Mouse (Mus musculus) cerebellum, adult 9-10 months (tissue): Measurements from ENCODE around the gene Crybg1.

ENCODE experiments used
- DNase-seq: peaks from one replicate; pipeline ENCODE4 v3.0.0; 2022

Crybg1 gene

DNA sequence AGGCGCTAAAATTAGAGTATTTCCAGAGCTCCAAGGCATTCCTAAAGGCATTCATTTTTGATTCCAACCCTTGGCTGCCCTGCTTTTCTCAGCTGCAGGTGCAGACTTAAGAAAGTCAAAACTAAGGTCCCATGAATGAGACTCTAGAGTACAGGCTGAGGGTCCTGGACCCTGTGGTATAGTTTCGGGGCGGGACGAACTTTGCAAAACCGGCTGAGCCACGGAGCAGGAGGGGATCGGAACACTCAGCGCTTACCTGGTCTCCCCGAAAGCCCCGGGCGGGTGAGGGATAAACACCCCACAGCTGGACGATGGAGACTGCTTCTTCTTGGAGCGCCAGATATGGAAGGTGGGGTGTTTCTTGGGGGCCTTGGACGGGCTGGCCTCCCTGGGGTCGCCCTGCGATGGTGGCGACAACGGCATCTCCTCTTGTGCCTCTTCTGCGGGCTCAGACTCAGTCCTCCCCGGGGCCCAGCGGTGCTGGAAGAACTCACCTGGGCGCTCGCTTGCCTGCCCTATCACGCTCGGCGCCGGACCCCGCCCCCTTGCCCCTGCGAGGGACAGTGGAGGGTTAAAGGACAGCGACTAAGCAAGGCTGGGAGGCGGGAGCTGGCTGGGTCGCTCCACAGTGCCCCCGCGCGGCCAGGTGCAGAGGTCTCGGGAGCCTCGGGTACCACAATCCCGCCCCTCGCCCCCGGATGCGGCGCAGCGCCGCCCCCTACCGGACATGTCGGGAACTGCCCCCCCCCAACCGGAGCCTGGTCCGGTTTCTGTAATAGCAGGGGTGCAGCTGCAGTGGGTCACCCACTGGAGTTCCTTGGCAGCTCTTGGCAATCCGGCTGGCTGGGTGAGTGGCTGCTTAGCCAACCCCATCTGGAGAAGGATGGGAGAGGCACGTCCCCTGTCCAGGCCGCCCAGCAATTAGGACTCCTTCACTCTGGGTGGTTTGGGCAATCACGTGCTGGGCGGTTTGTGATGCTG, at the start of gene Crybg1:
Gene Crybg1, minus strand, starts transcription at position 517 of the 981 bp plus-strand sequence.
- no peak for DNase-seq

DNA sequence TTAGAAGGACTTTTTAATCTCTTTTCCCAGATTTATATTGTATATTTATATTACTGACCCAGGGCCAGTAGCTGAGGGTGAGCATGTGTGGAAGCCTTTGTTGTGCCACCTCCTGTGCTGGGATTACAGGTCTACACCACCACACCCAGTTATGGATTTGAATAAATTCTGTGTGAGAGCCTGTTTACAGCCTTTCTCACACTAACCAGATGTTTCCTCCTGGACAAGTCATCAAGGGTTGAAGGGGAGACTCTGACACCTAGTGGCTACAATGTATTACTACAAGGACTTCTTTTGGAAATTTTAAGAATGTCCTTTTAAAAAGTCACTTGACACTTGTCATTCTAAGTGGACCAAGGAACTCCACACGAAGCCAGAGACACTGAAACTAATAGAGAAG, 28.7 kb upstream of the Crybg1 start:
- DNase-seq, result no peak

DNA sequence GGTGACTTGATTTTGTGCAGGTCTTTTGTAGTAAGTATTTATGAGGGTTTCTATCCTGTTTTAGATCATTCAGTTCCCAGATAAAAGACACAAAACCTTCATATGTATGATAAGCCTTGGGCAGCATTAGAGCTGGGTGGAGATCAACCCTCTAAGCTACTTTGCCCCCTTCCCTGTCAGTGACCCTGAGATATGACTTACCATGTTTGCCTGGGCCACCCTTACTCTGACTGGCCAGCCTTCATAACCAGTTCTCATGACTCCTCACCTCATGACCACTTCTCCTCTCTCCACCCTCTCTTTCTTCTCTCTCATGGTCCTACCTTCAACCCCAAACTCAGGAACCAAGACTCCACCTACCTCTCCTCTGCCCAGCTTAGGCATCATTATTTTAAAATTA, 27.9 kb upstream of the Crybg1 start:
- DNase-seq, result no peak

GRCm38 (mm10) chr10:44176120-44176519, 27.5 kb upstream of the Crybg1 start:
- no peak for DNase-seq

DNA sequence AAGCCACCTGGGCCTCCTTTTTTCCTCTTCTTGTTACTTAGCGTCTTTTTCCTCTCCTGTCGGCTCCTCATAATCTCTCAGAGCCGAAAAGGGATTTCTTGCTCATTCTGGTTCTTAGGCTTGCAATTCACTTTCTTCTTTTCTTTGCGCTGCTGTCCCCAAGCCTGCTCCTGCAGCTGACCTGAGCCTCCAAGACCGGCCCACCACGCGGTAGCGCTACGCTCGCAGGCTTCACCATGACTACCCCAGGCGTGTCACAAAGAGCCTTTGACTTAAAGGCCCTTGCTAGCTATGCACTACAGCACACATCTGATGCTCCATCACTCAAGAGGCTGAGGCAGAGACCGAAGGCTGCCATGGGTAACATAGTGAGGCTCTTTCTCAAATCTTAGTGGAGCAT, 21.5 kb upstream of the Crybg1 start:
- DNase-seq, result no peak

DNA sequence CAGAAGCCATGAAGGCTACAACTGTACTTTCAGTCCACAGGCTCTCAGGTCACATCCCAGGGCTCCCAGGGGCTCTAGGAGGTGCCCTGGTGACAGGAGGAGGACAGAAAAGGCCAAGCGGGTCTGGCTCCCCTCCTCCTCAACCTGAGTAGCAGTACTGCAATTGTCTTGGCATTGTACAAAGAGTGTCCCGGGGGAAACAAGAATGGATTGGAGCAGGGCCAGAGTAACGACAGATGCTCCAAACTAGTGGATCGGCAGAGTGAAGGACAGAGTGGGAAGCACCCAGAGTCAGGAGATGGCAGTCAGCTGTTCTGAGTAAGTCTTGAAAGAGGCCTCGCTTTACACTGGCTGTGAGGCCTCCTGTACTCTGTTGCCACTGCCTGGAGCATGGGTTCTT, 18.4 kb upstream of the Crybg1 start:
- no peak for DNase-seq

DNA sequence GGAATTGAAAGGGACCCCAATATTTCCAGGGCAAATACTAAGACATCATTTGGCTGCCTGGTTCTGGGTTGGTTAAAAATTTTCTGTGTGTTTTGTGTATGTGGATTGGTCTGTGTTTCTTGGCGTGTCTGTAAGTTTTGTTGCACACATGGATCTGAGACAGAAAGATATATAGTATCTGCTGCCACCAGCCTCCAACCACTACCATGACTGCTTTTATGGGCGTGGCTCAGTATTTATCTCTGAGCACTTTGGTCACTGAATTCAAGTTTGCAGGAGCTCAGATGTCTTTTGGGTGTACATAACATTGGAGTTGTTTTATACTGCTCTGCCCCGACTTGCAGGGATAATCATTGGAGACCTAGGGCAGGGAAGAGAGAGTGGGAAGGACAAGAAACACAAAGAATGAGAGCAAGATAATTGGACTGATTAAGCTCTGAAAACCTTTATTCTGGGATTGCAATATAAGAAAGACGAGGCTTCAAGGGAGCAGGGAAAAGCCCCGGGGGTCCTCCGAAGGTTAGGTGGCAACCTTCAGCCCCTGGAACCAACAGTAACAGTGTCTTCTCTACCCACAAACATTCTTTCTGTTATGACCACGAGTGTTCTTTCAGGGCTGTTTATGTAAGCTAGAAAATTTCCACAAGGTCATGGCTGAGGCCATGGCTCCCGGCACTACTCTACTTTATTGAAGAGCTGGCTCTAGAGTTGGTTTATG, 15.8 kb upstream of the Crybg1 start:
- DNase-seq, result no peak

- DNase-seq, result no peak
Observed at GRCm38 (mm10) chr10:44163028-44163427, 14.4 kb upstream of the Crybg1 start.

DNA sequence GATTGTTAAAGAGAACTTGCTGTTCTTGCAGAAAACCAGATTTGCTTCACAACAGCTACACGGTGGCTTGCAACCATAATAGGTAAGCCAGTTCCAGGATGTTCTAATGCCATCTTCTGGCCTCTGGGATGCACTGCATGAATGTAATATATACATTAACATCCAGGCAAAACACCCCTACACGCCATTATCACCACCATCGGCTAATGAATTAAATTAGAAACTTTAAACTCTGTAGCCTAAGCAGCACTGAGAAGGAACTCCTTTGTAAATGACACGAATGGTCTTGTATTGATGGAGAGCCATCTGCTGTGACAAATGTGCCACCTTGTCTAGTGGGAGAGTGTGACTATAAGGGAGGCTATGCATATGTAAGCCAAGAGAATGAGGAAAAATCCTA, 11.5 kb upstream of the Crybg1 start:
- DNase-seq, result no peak

GRCm38 (mm10) chr10:44157489-44157888, 8.8 kb upstream of the Crybg1 start:
- DNase-seq, result no peak

DNA sequence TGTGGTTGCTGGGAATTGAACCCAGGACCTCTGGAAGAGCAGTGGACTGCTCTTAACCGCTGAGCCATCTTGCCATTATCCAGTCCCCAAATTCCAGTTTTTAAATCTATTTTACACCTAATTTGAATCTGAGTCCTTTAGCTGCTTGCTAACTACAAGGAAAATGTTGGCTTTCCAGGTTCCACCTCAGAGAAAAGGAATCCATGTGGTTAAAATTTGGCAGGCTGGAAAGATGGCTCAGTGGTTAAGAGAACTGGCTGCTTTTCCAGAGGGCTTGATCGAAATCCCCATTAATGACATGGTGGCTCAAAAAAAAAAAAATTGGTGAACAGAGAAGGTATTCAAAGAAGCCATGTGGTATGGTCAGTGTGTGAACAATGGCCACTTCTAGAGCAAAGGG, 1.8 kb upstream of the Crybg1 start:
- DNase-seq, result no peak

DNA sequence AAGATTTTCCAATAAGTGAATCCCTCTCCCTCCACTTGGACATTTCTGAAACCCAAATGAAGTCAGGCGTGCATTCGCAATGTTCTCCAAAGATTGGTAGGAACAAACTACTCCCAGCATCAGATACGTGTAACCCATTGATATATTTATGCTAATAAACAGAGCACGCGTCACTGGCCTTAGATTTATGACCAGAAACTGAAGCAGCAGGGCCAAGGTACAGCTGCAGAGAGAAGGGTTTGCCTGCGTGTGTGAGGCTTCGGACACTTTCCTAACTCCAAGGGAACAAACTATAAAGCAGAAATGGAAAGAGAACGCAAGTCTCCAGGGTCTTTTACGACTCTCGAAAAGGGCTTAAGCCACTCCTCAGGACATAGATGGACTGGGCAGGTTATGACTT, 5.3 kb downstream of the Crybg1 start:
- DNase-seq, result no peak

DNA sequence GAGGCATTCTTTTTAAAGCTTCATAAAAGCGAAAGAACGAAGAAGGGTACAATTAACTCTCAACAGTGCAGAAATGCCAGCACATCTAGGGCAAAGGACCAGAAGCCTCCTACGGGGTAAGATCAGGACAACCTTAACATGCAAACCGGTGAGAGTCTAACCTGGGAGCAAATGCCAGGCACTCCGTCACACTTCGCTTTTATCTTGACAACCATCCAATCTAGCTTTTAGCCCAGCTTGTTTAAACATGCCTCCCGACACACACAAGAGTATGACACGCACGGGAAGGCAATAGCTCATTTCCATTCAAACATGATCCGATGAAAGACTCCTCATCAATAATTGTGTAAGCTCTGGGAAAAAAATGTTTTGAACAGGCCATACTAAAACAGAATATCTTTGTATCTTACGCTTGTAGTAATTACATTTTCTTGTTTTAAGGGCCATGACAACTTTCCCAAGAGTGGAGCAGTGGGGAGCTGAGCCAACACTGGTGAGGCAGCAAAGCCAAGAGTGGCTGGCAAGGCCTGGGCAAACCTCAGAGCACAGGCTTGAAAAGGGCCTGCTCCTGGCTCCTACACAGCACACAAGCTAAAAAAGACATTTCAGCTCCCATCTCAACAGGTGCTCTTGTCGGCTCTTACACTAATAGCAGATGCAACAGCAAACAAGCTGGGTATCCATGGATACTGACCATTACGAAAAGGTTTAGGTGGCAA, 10.4 kb downstream of the Crybg1 start:
- no peak for DNase-seq

DNA sequence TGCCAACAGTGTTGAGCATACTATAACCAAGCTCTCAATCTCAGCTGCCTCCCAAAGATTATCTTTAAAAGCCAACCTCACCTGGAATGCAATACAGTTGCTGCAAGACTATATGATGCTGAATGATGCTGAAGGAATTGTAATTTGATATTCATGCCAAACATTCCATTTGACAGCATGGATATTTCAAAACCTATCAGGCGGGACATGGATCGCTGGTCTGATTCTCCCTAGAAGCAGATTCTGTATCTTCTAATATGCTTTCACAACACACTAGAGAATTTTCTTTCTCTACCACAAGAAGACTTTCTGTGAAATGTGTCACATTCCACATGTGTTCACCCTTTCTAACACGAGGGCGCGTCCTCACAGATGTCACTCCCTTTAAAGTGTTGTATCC, 22.6 kb downstream of the Crybg1 start:
- DNase-seq, result no peak

- DNase-seq, result no peak
Observed at GRCm38 (mm10) chr10:44124400-44124933, 24.2 kb downstream of the Crybg1 start.

- DNase-seq, result no peak
Observed at GRCm38 (mm10) chr10:44118616-44119015, 30.0 kb downstream of the Crybg1 start.

DNA sequence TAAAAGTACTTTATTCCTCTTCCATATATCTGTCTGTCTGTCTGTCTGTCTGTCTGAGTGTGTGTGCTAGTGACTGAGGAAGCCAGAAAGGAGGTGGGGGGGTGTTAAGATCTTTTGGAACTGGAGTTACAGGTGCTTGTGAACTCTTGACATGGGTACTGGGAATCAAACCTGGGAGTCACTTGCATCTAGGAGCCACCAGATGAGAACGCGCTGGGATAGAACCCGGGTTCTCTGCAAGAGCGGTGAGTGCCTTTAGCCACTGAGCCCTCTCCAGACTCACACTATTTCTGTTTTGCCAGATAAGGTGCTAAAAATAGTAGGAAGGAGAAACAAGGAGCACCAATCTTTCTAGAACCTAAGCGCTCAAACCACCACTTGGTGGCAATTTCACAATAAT, 31.9 kb downstream of the Crybg1 start:
- DNase-seq, result no peak

DNA sequence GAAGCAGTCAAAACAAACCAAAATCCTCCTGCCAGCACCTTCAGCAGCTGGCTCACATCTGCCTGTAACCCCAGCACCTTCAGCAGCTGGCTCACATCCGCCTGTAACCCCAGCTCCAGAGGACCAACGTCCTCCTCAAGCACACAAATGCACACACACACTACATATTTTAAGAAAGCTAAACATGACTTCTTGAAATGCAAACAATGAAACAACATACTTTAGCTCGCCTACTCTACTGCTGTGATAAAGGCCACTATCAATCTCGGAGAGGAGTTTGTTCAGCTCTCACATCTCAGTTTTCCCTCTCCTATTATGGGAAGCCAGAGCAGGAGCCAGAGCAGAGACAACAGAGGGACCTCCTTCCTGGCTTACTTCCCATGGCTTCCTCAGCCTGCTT, 34.0 kb downstream of the Crybg1 start:
- DNase-seq, result no peak

DNA sequence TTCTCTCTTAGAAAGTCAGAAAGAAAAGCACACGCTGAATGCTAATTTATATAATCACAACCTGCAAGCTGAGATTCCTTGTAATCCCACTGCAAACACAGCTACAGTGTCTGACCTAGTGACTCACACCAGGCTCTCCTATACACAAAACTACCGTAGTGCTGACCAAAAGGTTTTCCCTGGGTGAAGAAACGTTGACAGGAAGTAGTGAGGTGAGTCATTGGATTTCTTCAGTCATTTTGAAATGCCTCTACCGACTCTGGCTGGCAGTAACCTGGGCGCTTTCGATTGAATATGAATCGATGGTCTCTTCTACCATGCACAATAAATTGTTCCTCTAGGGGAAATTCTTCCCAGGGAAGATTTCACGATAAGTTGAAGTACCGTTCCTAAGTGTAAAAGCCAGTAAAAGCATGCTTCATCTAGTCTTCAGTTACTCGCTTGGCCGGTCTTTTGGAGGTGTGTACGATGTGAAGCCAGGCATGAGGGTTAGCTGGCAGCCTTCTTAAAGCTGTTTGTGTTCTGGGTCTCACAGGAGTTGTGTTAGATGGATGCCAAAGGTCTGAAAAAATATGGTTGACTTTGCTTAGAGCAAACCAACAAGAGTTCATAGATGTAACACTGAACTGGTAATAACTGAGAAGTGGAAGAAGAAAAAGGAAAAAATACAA, 36.5 kb downstream of the Crybg1 start:
- no peak for DNase-seq

DNA sequence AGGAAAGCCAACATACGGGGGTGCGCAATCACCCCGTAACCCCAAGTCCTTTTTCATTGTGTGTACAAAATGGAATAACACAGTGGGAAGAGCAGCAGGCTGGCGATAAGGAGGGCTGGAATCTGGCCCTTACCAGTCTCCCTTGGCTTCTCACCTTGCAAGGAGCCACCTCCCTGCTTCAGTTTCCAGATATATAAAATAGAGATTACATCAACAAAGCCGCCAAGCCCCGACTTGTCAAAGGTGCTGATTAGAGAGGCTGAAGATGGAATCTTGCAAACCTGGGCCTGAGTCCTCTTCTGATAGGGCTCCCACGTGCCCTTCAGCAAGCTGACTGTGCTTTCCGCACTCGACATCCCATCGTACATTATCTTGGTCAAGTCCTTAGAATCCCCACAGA, 37.5 kb downstream of the Crybg1 start:
- no peak for DNase-seq

- no peak for DNase-seq
Observed at GRCm38 (mm10) chr10:44110460-44110859, 38.2 kb downstream of the Crybg1 start.

- no peak for DNase-seq
Observed at GRCm38 (mm10) chr10:44094794-44095193, 53.9 kb downstream of the Crybg1 start.

GRCm38 (mm10) chr10:44091757-44092156, 56.9 kb downstream of the Crybg1 start:
- DNase-seq, result no peak
